Mouse (Mus musculus): ENCODE results near the gene Lmbr1l.

The Lmbr1l gene

GRCm38 (mm10) chr15:98869342-98870178 is 48.5 kb downstream of the Lmbr1l start:
- DNase-seq (ENCODE audit: low spot score): no peak

DNA sequence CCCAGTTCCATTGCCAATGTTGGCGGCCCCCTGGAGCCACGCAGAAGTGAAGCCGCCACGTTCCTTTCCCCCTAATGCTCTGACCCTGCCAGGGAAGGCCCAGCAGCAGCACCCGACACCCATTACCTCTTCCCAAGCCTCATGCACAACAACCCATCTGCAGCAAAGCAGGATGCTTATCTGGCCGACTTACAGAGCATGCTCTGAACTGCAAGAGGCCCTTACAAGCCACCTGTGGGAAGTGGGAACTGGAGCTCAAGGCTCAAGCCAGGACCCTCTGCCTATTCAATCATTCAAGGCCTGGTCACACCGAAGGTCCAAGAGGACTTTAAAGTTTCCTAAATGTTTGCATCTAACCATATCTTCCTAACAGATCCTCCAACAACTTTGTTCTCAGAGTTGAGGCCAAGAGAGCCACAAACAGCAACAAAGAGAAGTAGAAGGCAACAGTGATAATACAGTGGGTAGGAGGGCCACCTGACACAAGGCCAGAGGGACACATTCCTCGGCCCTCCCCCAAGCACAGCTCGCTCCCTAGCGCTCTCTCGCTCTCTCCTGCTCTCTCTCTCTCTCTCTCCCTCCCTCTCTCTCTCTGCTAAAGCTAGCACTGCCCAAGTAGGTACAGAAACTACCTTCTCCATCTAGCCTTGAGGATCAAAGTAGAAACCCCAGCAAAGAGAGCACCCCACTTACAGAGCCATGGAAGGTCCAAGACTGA is 49.5 kb downstream of the Lmbr1l start:
- DNase-seq (ENCODE audit: low spot score): no peak

- peak; percentile 62 for DNase-seq (ENCODE audit: low spot score)
Measured at GRCm38 (mm10) chr15:98867321-98867720, 50.7 kb downstream of the Lmbr1l start.

GRCm38 (mm10) chr15:98866501-98866900 is 51.5 kb downstream of the Lmbr1l start:
- DNase-seq (ENCODE audit: low spot score): no peak

- DNase-seq (ENCODE audit: low spot score): no peak
Measured at GRCm38 (mm10) chr15:98865771-98866170, 52.3 kb downstream of the Lmbr1l start.

- no peak for DNase-seq (ENCODE audit: low spot score)
Measured at GRCm38 (mm10) chr15:98864951-98865350, 53.1 kb downstream of the Lmbr1l start.

DNA sequence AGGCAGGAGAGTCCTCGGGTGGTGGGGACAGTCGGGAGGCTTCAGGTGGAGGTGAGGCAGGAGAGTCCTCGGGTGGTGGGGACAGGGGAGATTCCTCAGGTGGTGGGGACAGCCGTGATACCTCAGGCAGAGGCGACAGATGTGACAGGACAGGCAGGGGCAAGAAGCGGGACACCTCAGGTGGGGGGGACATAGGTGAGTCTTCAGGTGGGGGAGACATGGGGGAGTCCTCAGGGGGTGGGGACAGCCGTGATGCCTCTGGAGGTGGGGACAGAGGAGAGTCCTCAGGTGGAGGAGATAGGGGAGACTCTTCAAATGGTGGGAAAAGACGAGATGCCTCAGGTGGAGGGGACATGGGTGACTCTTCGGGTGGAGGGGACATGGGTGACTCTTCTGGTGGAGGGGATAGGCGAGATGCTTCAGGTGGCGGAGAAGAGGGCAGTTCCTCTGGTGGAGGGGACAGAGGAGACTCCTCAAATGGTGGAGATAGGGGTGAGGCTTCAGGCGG is 54.5 kb downstream of the Lmbr1l start:
- DNase-seq (ENCODE audit: low spot score): no peak

DNA sequence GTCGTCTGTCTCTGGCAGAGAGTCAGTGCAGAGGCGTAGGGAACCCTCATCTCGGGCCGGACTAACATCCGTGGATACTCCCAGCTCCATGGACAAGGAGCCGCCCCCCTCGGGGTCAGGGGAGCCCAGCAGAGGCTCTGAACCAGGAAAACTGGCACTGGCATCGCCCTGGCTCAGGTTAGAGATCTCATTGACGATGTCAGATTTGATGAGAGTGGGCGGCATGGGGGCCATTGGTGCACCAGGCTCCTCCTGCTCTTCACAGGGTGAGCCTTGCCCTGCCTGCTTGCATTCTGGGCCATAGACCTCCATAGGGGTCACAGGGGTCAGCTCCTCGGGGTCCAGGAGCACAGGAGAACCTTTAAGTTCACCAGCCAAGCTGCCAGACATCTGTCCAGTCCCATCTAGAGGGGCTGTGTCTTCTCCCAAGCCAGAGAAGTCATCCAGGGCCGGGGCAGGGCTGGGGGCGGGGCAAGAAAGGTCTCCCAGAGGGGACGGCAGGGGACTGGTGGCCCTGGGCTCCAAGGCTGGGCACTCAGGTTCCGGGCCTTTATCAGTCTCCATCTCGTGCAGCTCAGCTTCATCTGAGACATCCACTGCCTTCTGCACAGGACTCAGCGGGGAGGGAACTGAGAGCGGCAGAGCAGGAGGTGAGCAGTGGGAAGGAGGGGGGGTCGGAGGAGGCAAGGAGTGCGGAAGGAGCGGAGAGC is 56.2 kb downstream of the Lmbr1l start:
- no peak for DNase-seq (ENCODE audit: low spot score)

DNA sequence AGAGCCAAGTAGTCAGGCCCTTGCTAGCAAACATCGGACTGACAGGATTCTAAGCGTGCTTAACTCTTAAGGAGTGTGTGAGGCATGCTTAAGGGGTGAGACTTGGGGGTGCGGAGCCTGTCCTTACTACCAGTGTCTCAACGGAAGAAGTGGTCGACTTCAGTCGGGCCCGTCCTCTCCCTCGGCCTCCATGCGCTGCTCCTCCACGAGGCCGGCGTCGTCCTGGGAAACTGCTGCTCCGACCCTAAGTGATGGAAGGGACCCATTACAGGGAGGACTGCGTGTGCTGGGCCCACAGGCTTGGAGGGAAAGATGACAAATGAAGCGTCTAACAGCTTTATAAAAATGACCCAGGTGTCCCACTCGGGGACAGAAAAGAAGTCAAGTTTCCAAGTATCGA is 57.1 kb downstream of the Lmbr1l start:
- no peak for DNase-seq (ENCODE audit: low spot score)

DNA sequence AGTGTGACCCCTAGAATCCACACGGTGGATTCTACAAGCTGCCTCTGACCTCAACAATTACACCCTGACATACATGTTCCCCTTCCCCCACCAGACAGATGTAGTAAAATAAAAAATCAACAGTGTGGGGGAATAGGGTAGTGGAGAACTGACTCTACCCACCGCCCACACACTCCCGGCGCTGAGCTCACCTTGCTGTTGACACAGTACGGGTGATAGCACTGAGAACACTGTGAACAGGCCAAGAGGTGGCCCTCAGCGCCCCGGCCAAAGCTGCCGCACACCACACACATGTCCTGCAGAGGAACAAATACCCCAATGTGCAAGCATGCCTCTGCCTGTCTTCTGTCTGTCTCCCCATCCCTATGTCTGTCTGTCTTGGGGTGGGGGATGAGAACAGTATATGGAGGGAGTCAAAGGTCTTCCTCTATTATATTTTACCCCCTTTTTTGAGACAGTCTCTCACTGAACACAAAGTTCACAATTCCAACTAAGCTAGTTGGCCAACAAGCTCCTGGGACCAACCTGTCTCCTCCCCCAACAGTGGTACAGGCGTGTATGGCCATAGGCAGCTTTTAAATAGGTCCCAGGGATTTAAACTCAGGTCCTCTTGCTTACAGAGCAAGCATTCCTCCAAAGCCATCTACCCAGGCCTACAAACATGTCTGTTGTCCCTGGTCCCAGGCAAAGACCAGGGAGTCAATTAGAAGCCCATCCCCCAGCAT is 58.5 kb downstream of the Lmbr1l start:
- no peak for DNase-seq (ENCODE audit: low spot score)

DNA sequence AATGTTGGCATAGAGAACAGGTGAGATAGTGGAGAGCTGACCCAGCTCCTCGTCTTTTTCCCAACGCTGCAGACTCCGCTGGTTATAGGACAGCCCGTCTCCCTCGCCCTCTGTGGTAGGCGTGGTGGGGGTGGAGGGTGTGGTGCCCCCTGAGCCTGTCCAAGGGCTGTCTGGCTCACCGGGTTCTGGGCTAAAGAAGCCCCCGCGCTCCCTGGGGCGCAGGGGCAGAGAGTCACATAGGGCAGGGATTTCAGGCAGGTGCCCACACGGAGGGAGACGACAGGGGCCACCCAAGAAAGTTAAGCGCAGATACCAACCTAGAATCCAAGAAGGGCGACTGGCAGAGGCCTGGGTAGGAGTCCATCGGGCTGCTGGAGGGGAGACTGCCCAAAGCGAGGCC is 63.8 kb downstream of the Lmbr1l start:
- DNase-seq (ENCODE audit: low spot score): no peak

All from adipocyte (in vitro differentiated cells).